Mouse (Mus musculus): ENCODE data around the gene Sord. TPM values are rescaled to one million over a fixed set of nuclear protein-coding genes. Genes with fewer than 3 reads are reported as not detected.
"Not testable (repeated sequence)": the region's sequence is repeated elsewhere in the genome, so short reads cannot be mapped to it uniquely, and the experiment has no call there.

The Sord gene
- total RNA-seq (2021): 100 to 1,000 TPM; 162 to 168 TPM

DNA sequence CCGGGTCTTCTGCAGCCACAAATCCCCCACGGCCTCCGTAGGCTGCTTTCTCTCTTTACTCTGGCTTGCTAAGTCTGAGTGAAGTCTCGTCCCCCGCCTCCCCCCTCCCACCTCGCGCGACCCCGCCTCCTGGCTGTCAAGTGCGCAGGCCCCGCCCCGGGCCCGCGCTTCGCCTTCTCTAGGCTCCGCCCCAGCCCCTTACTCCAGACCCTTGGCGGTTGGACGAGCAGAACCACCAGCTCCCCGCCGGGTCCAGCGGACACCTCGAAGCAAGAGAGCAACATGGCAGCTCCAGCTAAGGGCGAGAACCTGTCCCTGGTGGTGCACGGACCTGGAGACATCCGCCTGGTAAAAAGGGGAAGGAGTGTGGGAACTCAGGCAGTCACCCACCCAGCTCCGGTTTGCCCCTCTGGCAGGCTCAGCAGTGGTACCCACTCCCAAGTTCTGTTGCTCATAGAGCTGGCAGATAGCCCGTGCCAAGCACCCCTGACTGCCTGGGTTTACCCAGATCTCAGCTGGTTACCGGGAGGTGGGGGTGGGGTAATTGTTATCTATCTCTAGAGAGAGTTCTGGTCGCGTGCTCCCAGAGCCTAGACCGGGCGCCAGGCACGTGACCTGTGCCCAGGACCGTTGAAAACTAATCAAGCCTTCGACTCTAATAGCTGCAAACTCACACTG lies at the start of gene Sord:
Gene Sord, plus strand, starts transcription at position 139 of the 678 bp plus-strand sequence.
- intact Hi-C loops (cut with DNase I): no loop called here
- peak; percentile 76 to 83 for DNase-seq

DNA sequence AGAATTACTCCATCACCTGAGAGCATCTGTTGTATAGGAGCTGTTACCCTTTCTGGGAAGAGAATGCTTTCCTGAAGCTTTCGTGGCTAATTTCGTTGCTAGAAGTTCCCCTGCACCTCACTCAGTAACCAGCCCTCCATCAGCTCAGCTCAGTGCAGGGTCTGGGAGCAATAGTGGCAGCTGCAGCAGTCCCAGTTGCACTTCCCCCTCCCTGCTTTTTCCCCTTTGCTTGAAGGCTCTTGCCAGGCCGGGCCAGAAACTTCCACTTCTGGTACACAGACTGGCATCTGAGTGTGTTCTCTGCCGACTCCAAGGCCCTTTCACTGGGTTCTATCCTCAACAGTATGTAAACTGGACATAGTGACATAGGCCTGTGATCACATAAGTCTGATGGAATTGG lies 49.5 kb upstream of the Sord start:
- intact Hi-C loops (cut with DNase I): no loop called here

DNA sequence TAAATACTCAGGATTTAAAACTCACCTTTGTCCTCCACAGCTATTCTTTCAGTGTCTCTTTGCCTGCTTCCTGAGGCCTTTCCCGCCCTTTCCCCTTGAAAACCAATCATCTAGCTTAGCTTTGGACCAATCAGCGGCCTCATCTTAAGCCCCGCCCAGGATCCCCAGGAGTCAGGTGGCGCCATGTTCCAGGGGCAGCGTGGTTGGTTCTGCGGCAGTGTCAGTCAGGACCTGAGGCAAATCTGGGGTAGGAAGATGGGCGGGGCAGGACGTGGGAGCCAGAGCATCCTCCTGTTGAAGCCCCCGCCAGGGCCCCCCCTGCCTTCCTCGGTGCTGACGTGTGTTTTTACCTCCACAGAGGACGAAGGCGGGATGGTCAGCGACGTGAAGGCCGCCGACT lies 48.4 kb upstream of the Sord start, which contains the start of the genes Patl2 and Terb2:
Gene Patl2, minus strand, starts transcription at position 84 of the 400 bp plus-strand sequence.
Gene Terb2, plus strand, starts transcription at position 167 of the 400 bp plus-strand sequence.
- DNase-seq: no peak
- intact Hi-C loops (cut with DNase I): no loop called here

More for the DNA sequence above, 49.5 kb upstream of the Sord start:
- DNase-seq: no peak

DNA sequence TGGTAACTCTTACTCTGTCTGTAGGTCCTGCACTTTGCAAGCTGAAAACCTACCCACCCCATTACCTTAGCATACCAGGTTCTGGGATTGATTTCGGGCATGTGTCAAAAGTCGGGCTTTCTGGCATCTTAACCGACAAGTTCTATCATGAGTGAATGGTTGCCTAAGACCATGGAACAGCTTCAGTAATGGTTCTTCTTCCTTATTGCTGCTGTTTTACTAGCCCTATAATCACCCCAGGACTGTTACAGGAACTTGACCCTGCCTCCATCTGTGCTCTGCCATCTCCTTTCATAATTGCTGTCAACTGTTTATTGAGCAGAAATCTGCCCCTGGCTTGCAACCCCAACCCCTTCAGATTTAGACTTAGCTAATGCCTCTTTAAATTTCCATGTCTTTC lies 47.8 kb upstream of the Sord start:
- DNase-seq: no peak
- intact Hi-C loops (cut with DNase I): no loop called here

DNA sequence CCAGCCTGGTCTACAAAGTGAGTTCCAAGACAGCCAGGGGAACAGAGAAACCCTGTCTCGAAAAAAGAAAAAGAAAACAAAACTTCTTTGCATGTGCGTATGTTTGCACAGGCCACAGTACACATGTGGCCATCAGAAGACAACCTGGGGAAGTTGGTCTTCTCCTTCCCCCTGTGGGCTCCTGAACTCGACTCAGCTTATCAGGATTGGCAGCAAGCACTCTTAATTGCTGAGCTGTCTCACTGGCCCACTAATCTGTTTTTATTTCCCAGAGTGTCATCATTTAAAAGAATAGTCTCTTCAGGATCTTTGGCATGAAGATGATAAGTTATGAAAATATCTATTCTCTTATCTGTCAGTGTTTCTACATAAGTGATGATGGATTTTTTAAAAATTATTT lies 42.7 kb upstream of the Sord start:
- intact Hi-C loops (cut with DNase I): loop anchor here (10.0 kb wide), 2 partner anchors 273 to 433 kb away; no protein-coding TSS in a partner anchor
- DNase-seq: no peak

DNA sequence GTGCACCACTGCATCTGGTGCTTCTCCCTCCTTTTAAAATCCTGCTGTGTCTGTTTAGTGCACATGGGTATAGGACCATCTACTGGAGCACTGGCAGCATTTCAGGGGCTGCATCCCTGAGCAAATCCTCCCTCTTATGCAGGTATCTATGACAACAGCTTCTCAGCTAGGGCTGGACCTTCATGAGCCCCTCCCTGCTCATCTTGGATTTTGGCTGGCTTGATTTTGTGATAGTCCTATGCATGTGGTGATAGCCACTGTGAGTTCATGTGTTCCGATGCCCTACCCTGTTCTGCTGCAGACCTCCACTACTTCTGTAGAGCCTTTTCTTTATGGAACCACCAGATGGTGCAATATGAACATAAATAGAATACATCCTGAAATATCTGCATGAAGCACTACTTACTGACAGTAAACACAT lies 40.0 kb upstream of the Sord start:
- intact Hi-C loops (cut with DNase I): loop anchor here (1.0 to 10.0 kb wide), 6 partner anchors 50 to 430 kb away; no protein-coding TSS in a partner anchor
- DNase-seq: no peak

DNA sequence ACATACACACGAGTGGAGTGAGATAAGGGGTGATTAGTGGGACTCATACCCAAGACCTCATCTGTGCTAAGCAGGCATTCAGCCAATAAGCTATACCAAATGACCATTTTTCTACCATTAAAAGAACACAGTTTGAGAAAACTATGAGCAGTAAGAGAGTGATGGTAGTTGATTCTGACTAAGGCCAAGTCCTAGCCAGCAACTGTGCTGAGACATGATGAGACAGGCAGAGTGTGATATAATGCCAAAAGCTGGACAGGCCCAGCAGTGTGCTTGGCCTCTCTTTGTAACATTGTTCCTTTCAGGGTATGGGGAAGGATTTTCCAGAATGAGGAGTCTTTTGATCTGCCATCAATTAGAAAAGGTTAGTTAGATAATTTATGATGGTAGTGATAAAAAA lies 33.0 kb upstream of the Sord start:
- no peak for DNase-seq
- intact Hi-C loops (cut with DNase I): no loop called here

DNA sequence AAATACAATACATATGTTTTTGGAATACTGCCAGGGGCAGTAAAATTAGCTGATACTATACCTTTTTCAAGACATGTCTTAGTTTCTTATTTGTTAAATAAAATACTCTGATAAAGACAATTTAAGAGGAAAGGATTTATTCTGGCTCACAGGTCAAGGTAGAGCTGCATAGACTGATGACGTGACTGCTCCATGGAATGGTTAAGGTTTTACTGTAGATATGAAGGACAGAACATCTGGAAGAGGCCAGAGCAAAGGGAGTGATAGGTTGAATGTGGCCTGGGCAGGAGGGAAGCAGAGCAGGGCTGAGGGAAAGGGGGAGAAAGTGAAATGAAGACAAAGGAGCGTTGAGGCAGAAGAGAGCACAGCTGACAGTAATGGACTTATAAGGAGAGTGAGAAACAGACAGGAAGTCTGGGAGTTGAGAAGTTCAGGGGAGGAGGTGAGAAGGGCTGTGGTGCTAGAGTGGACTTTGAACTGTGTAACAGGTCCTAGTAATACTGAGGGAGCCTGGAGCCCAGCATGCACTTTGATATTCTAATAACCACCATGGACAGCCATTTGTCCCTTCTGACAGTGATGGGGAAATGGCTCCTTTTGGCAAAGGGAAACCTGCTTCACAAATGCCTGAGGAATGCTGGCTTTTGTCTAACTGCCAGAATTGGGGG lies 28.0 kb upstream of the Sord start:
- no peak for DNase-seq
- intact Hi-C loops (cut with DNase I): no loop called here

DNA sequence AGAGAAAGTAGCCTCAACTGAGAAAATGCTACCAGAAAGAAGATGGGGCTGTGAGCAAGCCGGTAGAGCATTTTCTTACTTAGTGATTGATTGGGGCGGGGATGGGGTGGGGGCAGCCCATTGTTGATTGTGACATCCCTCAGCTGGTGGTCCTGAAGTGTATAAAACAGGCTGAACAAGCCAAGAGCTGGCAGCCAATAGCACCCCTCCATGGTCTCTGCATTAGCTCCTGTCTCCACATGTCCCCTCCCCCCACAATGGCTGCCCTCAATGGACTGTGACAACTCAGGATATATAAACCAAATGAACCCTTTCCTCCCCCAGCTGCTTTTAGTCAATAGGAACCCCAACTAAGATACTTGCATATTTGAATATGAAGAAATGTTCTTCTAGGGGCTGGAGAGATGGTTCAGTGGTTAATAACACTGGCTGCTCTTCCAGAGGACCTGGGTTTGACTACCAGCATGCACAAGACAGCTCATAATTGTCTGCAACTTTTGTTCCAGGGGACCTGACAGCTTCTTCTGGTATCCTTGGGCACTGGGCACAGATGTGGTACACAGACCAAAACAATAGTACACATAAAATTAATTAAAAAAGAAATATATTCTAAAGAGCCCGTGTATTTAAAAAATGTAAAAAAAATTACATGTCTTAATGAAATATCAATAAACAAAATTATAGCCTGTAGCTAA lies 23.9 kb upstream of the Sord start:
- no peak for DNase-seq
- intact Hi-C loops (cut with DNase I): no loop called here

DNA sequence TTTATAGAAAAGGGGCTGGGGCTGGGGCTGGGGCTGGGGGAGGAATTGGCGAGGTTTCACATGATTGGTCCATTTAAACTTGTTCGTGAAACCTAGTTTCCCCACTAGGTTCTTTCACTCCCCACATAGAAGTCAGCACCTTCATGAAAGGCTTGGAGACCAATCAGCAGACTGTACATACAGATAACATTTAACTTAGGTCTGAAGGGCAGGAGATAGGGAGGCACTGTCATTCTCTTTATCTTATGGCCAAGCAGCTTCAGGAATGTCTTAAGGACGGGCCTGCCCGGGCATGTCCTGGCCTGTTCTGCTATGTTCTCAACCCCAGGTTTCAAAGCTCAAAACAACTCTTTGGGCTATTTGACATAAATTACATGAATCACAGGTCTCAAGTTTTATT lies 17.5 kb upstream of the Sord start:
- DNase-seq; intact Hi-C loops (cut with DNase I): not testable (repeated sequence)

DNA sequence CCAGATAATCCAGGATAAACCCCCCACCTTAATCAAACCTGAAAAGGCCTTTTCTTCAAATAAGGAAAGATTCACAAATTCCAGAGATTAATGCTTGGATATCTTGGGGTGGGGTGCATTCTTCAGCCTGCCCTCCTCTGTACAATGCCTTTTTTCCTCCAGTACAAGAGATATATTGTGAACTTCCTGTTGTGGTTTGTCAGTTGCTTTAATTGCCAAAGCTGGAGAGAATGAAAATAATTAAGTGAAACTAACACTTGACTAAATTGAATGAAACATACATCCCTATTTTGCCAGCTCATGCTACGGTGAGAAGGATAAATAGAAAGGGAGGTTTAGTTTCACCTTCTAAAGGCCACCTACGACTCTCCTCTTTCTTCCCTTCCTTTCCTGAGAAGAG lies 16.3 kb upstream of the Sord start:
- intact Hi-C loops (cut with DNase I): no loop called here
- no peak for DNase-seq

DNA sequence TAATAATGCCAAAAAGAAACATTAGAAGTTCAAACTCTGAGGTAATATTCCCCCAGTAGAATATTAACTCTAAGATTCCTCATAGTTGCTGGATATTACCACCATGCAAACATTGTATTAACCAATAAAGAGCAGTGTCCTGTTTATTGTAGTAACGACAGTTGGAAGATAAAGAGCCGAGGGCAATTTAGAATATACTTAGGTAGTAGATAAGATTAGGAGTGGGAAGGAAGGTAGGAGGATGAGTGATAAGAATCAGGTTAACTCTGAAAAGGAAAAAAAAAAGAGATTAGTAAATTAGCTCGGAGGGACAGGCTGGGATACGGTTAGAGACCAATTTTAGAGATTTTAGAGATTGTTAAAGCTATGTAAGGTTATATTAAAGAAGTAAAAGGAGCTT lies 13.2 kb upstream of the Sord start:
- intact Hi-C loops (cut with DNase I): no loop called here
- no peak for DNase-seq

DNA sequence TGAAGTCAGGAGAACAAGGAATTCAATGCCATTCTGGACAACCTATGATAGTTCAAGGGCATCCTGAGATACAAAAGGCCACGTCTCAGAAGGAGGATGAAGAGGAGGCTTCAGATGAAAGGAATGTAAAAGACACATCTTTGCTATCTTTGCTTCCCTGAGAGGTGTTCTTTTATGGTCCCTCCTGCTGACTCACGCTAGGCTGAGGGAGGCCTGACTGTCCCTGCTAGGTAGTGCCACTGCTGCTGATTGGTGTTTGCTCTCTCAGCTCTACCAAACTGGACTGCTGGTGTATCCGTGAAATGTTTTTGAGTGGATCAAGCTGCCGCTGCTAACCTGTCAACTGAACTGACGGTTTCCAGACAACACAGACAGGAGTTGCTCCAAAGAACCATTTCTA lies 12.8 kb upstream of the Sord start:
- DNase-seq: no peak
- intact Hi-C loops (cut with DNase I): no loop called here

DNA sequence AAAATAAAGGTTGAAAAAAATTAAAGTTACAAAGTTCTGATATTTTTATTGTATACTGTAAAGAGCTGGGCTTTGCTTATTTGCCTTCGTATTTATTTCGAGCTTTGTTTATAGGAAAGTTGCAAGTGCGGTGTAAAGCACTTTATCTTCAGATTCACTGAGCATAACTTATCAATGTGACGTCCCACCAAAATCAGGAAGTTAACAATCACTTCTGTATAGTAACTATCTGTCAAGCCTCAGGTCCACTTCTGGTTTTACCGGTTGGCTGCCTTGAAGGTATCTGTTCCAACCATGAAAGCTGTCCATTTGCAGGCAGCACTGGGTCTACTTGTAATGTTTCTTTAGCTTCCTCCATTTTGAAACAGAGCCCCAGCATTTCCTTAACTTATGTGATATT lies 12.3 kb upstream of the Sord start:
- DNase-seq: no peak
- intact Hi-C loops (cut with DNase I): no loop called here

DNA sequence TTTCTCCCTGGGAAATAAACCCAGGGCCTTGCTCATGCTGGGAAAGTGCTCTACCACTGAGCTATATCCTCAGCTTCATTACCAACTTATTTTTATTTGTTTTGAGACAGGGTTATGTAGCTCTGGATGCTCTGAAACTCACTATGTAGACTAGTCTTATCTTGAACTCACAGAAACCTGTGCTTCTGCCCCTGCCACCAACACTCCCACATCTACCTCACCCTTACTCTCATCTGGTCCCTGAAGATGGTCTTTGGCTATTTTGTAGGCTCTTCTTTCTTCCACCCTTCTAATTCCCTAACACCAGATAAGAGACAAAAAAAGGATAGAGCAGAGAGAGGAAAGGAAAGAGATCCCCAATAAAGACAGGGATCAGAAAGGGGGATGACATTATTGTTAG lies 10.9 kb upstream of the Sord start:
- intact Hi-C loops (cut with DNase I): no loop called here
- DNase-seq: no peak

DNA sequence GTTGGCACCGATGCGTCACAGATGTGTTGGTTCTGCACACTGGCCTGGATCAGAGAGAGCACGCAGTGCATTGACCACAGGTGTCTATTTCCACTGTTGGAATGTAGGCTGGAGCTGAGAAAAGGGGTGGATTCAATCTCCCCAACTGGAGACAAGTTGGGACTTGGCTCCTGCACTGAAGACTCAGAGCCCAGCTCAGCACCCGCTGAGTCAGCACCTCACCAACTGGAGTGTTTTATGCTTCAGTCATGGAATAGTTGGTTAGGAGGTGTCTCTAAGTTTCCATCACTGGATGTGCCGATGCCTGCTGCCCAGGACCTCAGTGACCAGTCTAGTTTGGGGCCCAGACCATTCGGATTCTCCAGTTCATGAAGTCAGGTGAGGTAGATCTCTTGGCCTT lies 4.2 kb upstream of the Sord start:
- DNase-seq: no peak

DNA sequence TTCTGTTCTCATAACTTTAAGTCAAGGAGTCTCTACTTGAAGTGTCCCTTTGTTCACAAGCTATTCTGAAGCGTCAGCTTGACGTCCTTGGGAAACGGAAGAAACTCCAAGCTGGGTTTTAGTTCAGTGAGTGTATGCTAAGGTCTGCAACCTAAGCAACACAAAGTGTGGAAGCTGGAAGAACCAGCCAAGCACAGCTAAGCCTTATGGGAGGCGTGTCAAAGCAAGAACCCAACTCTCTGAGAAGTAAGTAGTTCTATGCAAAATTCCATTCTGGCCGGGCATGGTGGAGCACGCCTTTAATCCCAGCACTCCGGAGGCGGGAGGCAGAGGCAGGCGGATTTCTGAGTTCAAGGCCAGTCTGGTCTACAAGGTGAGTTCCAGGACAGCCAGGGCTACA lies 2.9 kb upstream of the Sord start:
- intact Hi-C loops (cut with DNase I): no loop called here
- no peak for DNase-seq

More for the DNA sequence above, 4.2 kb upstream of the Sord start:
- intact Hi-C loops (cut with DNase I): no loop called here

DNA sequence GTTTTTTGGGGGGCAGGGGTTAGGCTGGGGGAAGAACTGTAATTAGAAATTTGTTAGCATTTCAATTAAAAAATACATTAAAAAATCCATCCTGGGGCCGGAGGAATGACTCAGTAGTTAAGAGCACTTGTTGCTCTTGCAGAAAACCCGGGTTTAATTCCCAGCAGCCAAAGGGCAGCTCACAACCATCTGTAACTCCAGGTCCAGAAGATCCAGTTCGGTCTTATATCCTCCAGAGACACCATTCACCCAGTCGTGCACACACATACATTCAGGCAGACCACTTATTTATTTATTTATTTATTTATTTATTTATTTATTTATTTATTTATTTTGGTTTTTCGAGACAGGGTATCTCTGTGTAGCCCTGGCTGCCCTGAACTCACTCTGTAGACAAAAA lies 1.2 kb upstream of the Sord start:
- DNase-seq: no peak
- intact Hi-C loops (cut with DNase I): no loop called here

DNA sequence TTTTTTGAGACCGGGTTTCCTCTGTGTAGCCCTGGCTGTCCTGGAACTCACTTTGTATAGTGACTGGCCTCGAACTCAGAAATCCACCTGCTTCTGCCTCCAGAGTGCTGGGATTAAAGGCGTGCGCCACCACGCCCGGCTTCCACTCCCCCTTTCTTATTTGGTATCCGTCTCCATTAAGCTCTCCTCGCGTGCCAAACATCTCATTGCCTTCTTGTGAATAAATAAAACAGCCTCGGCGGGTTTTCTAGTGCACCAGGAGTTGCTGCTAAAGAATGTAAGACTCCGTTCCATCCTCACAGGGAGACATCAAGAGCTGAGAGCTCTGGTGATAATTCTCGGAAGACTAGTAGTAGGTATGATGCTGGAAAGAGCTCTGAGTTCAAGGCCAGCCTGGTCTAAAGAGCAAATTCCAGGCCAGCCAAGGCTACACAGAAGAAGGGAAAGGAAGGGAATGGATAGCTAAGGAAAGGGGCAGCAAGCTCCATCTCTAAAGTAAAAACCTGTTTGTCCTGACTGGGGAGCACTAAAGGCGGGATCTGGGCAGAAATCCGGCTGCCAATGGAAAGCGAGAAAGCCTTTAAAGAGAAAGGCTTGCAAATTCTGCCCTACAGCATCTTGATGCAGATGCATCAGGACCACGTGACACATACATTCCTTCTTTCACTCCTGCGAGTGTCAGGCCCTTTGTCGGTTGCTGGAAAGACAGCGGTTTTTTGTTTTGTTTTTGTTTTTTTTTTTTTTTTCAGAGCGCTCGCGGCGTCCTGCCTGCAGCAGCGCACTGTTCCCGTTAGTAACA lies 591 bp upstream of the Sord start:
- peak in 1 of 2 experiments; percentile 34 for DNase-seq

DNA sequence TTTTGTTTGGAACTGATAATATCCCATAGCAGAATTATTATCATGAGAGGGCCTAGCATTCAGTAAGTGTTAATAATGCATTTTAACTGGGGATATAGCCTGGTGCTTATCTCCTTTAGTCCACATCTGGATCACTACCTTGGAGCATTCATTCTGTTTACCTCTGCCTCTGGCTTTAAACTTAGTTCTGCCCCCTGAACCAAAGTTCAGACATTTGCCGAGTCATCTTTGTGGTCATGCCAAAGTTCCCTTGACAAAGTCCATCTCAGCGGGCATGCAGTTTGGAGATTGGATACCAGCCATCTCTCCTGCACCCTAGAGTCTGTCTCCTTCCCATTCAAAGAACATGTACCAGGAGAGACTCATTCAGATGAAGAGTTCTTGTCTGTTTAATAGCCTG lies 876 bp downstream of the Sord start:
- intact Hi-C loops (cut with DNase I): no loop called here
- DNase-seq: peak in 1 of 2 experiments; percentile 5

More for the DNA sequence above, 591 bp upstream of the Sord start:
- intact Hi-C loops (cut with DNase I): no loop called here

DNA sequence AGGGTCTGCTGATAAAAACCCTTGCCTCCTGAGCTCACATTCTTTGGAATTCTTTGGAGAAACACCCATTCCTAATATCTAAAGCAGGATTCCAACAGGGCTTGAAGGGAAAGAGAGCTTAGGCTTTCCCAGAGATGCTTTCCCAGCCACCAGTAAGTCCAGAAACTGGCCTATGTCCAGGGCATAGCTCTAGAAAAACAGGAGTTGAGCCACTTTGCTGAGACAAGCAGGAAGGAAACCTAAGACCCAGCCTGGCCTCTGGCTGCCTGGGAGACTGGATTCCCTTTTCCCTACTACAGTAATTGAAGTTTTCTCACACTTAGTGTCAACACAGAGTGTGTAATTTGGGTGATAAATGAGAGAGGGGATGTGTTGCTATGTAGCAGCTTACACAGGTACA lies 1.8 kb downstream of the Sord start:
- intact Hi-C loops (cut with DNase I): no loop called here
- no peak for DNase-seq
